8 mouse cellular contexts compared by ENCODE assay signal in the genomic region with DNA sequence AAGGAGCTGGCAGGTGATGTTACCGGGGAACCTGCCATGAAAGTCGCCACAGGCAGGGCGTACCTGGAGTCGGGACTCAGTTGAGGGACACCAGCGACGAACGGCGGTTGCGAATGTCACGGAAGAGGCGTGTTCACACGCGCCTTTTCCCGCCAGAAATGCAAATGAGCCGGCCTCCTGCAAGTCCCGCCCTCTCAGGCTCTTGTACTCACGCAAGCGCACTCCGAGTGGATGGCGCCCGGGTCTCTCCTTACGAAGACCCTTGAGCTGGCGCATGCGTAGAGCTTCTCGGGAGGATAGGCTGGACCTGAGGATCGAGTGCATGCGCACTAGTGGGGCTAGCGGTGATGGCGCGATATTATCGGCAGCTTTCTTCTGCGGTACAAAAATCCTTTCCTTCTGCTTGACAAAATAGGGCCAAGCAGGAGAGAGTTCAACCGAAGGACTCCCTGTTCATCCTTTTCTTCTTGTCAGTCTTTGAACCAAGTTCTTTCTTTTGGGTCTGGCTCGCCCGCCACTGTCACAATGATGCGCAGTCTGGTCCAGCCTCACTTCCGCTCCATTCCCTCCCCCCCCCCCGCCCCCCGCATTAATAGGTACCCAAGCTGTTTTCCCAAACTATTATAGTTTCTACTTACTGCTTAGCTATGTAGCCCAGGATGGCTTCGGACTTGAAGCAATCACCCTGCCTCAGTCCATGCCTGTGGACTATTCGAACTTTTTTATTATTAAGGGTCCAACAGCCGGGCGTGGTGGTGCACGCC. TPM values are rescaled to one million over a fixed set of nuclear protein-coding genes. Genes with fewer than 3 reads are reported as not detected.
A peak's percentile ranks its signal among the peaks of the same experiment; 100 is the strongest.
DNase-seq lines count a peak whose midpoint lies in the region; ATAC-seq and TF ChIP-seq lines count a peak whose summit lies in the region.

TSS of gene Ccdc155 (minus strand) at position 513 of the 764 bp plus-strand sequence.

- H3K27ac ChIP-seq in hindbrain, embryonic 12.5 days = peak within 1 kb of the TSS; percentile 75
- H3K27ac ChIP-seq in lung, postnatal 0 days (ENCODE audit: low read length) = no peak within 1 kb of the TSS

- no peaks in the 10 kb centered on the region for H3K4me1 ChIP-seq in hindbrain, embryonic 12.5 days
- no peaks in the 10 kb centered on the region for H3K4me1 ChIP-seq in lung, postnatal 0 days (ENCODE audit: insufficient read depth, low read depth, low read length)

- H3K9me3 ChIP-seq in hindbrain, embryonic 12.5 days (replicated peaks) = no peaks in the 10 kb centered on the region
- H3K9me3 ChIP-seq in lung, postnatal 0 days (ENCODE audit: low read length) = no peaks in the 10 kb centered on the region

- H3K4me3 ChIP-seq in hindbrain, embryonic 12.5 days = peak within 1 kb of the TSS; percentile 42
- H3K4me3 ChIP-seq in lung, postnatal 0 days (ENCODE audit: low read depth, low read length) = peak within 1 kb of the TSS; percentile 33

- H3K9ac ChIP-seq in hindbrain, embryonic 12.5 days = peak within 1 kb of the TSS; percentile 62
- no peak within 1 kb of the TSS for H3K9ac ChIP-seq in lung, postnatal 0 days (replicated peaks; ENCODE audit: low read depth)

- no peak for TF ChIP-seq CTCF in lung, postnatal 0 days (IDR thresholded peaks at IDR 0.05)

- WGBS in hindbrain, embryonic 12.5 days = 9% methylated on average over 44 of the region's 44 CpGs
- 6% methylated on average over 41 of the region's 44 CpGs for WGBS in lung, postnatal 0 days

- H3K27me3 ChIP-seq in hindbrain, embryonic 12.5 days = peaks cover 19% of the 10 kb centered on the region
- H3K27me3 ChIP-seq in lung, postnatal 0 days (replicated peaks; ENCODE audit: insufficient read depth, low read length) = no peaks in the 10 kb centered on the region

- DNase-seq in Muller cell, postnatal 12 days (ENCODE audit: inconsistent ontology term) = peak; percentile 92
- DNase-seq in cerebellum, postnatal 10 days = peak; percentile 97 to 99
- peak; percentile 90 to 91 for DNase-seq in frontal cortex, postnatal 10 days (ENCODE audit: low spot score in 2 of 2)
- peak; percentile 90 to 92 for DNase-seq in layer of hippocampus, postnatal 10 days (ENCODE audit: low spot score in 2 of 2)
- DNase-seq in lung, postnatal 0 days (ENCODE audit: low spot score) = peak; percentile 97
- peak; percentile 79 for DNase-seq in ovary, postnatal 10 days (ENCODE audit: low spot score)
- peak; percentile 97 for DNase-seq in thymus, postnatal 0 days (ENCODE audit: low spot score)

- no peaks in the 10 kb centered on the region for H3K36me3 ChIP-seq in hindbrain, embryonic 12.5 days
- no peaks in the 10 kb centered on the region for H3K36me3 ChIP-seq in lung, postnatal 0 days (ENCODE audit: insufficient read depth, low read length)

- no peak for TF ChIP-seq EP300 in lung, postnatal 0 days (IDR thresholded peaks at IDR 0.05)

- H3K4me2 ChIP-seq in hindbrain, embryonic 12.5 days (replicated peaks) = peak within 1 kb of the TSS; percentile 48
- H3K4me2 ChIP-seq in lung, postnatal 0 days (replicated peaks; ENCODE audit: low read depth, low read length) = peak within 1 kb of the TSS; percentile 53

- peak; percentile 97 for ATAC-seq in hindbrain, embryonic 12.5 days (ENCODE audit: low FRiP score)
- peak; percentile 98 for ATAC-seq in lung, postnatal 0 days

RNA-seq across cellular contexts. Expression of gene Ccdc155, which starts in this region (rescaled TPM):
- 0.46 and 0.48 TPM in 2 replicates for polyA plus RNA-seq in hindbrain, embryonic 12.5 days (2016; fragmentation: Nextera tagmentation; extraction: Ambion mirVana)
- total RNA-seq in layer of hippocampus, postnatal 10 days (2021) = 1 to 10 TPM; 2.2 to 2.9 TPM
- 2.7 and 3.3 TPM in 2 replicates for polyA plus RNA-seq in lung, postnatal 0 days (2015; fragmentation: Nextera tagmentation; extraction: Ambion mirVana)
- polyA plus RNA-seq in thymus, postnatal 0 days (2015; fragmentation: Nextera tagmentation; extraction: Ambion mirVana) = 0.20 and 0.37 TPM in 2 replicates

Comparison
In these comparisons a context has a peak if more than half of its experiments do, and no peak if none do; other contexts are left out.
1. Peak in ATAC-seq, H3K4me3 ChIP-seq, H3K27ac ChIP-seq, H3K9ac ChIP-seq and H3K4me2 ChIP-seq in hindbrain, embryonic 12.5 days; RNA of the gene not detected or under 1 TPM.
2. Peak in DNase-seq in thymus, postnatal 0 days; RNA of the gene not detected or under 1 TPM.